Mouse (Mus musculus) neutrophil, adult 59 days (primary cell): Measurements from ENCODE around the gene Diexf. TPM values are rescaled to one million over a fixed set of nuclear protein-coding genes. Genes with fewer than 3 reads are reported as not detected.

ENCODE experiments used
- total RNA-seq, 2 experiments: library from RNA; stranded (reverse); gene quantifications; 1 replicate in 1 of 2; 2 replicates in 1 of 2; pipeline ENCODE4 v1.2.4; 2023

Diexf gene
- 10 to 100 TPM in 1 of 2 experiments, 1 to 10 TPM in 1; 8.6 to 11.9 TPM for total RNA-seq

GRCm38 (mm10) chr1:193129786-193130455 is at the start of gene Diexf:
Gene Diexf (minus strand): TSS chr1:193130272.

GRCm38 (mm10) chr1:193167746-193168145 is 37.7 kb upstream of the Diexf start, which contains the start of gene A130010J15Rik:
Gene A130010J15Rik (plus strand): TSS chr1:193168046.

GRCm38 (mm10) chr1:193152872-193153271 is 22.8 kb upstream of the Diexf start, which contains the start of gene Irf6:
Gene Irf6 (plus strand): TSS chr1:193153111.

Other genes with a start within 250 kb of the Diexf start
- gene Syt14, start 94.5 kb downstream of the Diexf start, total RNA-seq, result not detected
- gene Irf6, start 22.8 kb upstream of the Diexf start, total RNA-seq, result under 1 TPM in 1 of 2 experiments, not detected in 1; 0.89 TPM
- gene A130010J15Rik, start 37.8 kb upstream of the Diexf start, total RNA-seq, result 1 to 10 TPM; 1.3 to 2.2 TPM
- 100 to 1,000 TPM; 199 to 201 TPM for gene Traf3ip3, start 71.4 kb upstream of the Diexf start, total RNA-seq
- gene Lamb3, start 77.4 kb upstream of the Diexf start, total RNA-seq, result 10 to 100 TPM in 1 of 2 experiments, 1 to 10 TPM in 1; 9.0 to 14.8 TPM
- 100 to 1,000 TPM; 111 to 114 TPM for gene Hsd11b1, start 133.8 kb upstream of the Diexf start, total RNA-seq
- 100 to 1,000 TPM; 258 to 276 TPM for gene G0s2, start 142.9 kb upstream of the Diexf start, total RNA-seq
- gene Camk1g, start 240.0 kb upstream of the Diexf start, total RNA-seq, result under 1 TPM in 1 of 2 experiments, not detected in 1; 0.22 TPM